Mouse (Mus musculus) heart, embryonic 11.5 days (tissue): ENCODE results near the gene Gm525. TPM values are rescaled to one million over a fixed set of nuclear protein-coding genes. Genes with fewer than 3 reads are reported as not detected.

Source experiments
- polyA plus RNA-seq: library from polyadenylated mRNA; unstranded; fragments of >200 nt; fragmentation: Nextera tagmentation; extraction: Ambion mirVana; gene quantifications from 2 replicates; pipeline ENCODE4 v1.2.1, GENCODE M21; 2014

Gene Gm525
- polyA plus RNA-seq, 1 experiment from 2014 or later, result not detected

Other genes starting within 250 kb of the Gm525 start
- gene Akap1, start 209.3 kb upstream of the Gm525 start, polyA plus RNA-seq, result 24.4 and 24.7 TPM in 2 replicates
- gene Scpep1, start 118.4 kb upstream of the Gm525 start, polyA plus RNA-seq, result 51.2 and 58.0 TPM in 2 replicates
- gene Elobl, start 106.9 kb upstream of the Gm525 start, polyA plus RNA-seq, result not detected in 2 replicates
- 8.5 and 9.0 TPM in 2 replicates for gene Coil, start 103.6 kb upstream of the Gm525 start, polyA plus RNA-seq
- gene Trim25, start 74.5 kb upstream of the Gm525 start, polyA plus RNA-seq, result 9.4 and 14.9 TPM in 2 replicates
- 4.2 and 4.5 TPM in 2 replicates for gene Dgke, start 7.0 kb upstream of the Gm525 start, polyA plus RNA-seq
- gene Nog, start 228.5 kb downstream of the Gm525 start, polyA plus RNA-seq, result 1.4 and 1.9 TPM in 2 replicates